Mouse (Mus musculus): ENCODE data around the gene Gm379. TPM values are rescaled to one million over a fixed set of nuclear protein-coding genes. Genes with fewer than 3 reads are reported as not detected.

Gm379 gene
- not detected for polyA plus RNA-seq (2014; fragmentation: Illumina TruSeq; extraction: RNeasy Lipid Tissue Mini Kit (QIAGEN cat#74804); ENCODE audit: low read depth, low replicate concordance)

GRCm38 (mm10) chrX:108664885-108665284 lies at the start of gene Gm379:
TSS of gene Gm379 (minus strand) at chrX:108664891.

Other genes starting within 250 kb of the Gm379 start
- 9.7 TPM for gene Brwd3, start 169.5 kb upstream of the Gm379 start, polyA plus RNA-seq (2014; fragmentation: Illumina TruSeq; extraction: RNeasy Lipid Tissue Mini Kit (QIAGEN cat#74804); ENCODE audit: low read depth, low replicate concordance)